Mouse (Mus musculus) adrenal gland, postnatal 14 days (tissue): Measurements from ENCODE around the gene Anks1b. TPM values are rescaled to one million over a fixed set of nuclear protein-coding genes. Genes with fewer than 3 reads are reported as not detected.
A peak's percentile ranks its signal among the peaks of the same experiment; 100 is the strongest.

ENCODE experiments used
- DNase-seq: peaks from one replicate; pipeline ENCODE4 v3.0.0; 2021; ENCODE audit warnings: mixed read lengths
- total RNA-seq: library from RNA; stranded (reverse); gene quantifications from 2 replicates; pipeline ENCODE4 v1.2.3, GENCODE M21; 2021

The Anks1b gene
- total RNA-seq, 1 experiment from 2014 or later: 1.4 TPM

GRCm38 (mm10) chr10:90169941-90170580 is 296.8 kb downstream of the Anks1b start:
- no peak for DNase-seq

GRCm38 (mm10) chr10:90190366-90190765 is 317.1 kb downstream of the Anks1b start:
- DNase-seq: no peak

- no peak for DNase-seq
Observed at GRCm38 (mm10) chr10:90196936-90197335, 323.6 kb downstream of the Anks1b start.

- DNase-seq: no peak
Observed at GRCm38 (mm10) chr10:90210044-90210443, 336.7 kb downstream of the Anks1b start.

- no peak for DNase-seq
Observed at GRCm38 (mm10) chr10:90220470-90220869, 347.2 kb downstream of the Anks1b start.

GRCm38 (mm10) chr10:90222793-90223495 is 349.6 kb downstream of the Anks1b start:
- no peak for DNase-seq

GRCm38 (mm10) chr10:90235273-90235672 is 362.0 kb downstream of the Anks1b start:
- DNase-seq: no peak

- DNase-seq: no peak
Observed at GRCm38 (mm10) chr10:90237290-90237689, 364.0 kb downstream of the Anks1b start.

GRCm38 (mm10) chr10:90258944-90259714 is 385.8 kb downstream of the Anks1b start:
- DNase-seq: no peak

GRCm38 (mm10) chr10:90271321-90271720 is 398.0 kb downstream of the Anks1b start:
- DNase-seq: no peak

GRCm38 (mm10) chr10:90273311-90273710 is 400.0 kb downstream of the Anks1b start:
- peak; percentile 3 for DNase-seq

- no peak for DNase-seq
Observed at GRCm38 (mm10) chr10:90286589-90286988, 413.3 kb downstream of the Anks1b start.

GRCm38 (mm10) chr10:90303249-90303648 is 429.9 kb downstream of the Anks1b start:
- DNase-seq: no peak

- DNase-seq: no peak
Observed at GRCm38 (mm10) chr10:90306156-90306555, 432.8 kb downstream of the Anks1b start.

GRCm38 (mm10) chr10:90307931-90308555 is 434.7 kb downstream of the Anks1b start:
- DNase-seq: no peak

- no peak for DNase-seq
Observed at GRCm38 (mm10) chr10:90329781-90330180, 456.5 kb downstream of the Anks1b start.

GRCm38 (mm10) chr10:90345394-90345793 is 472.1 kb downstream of the Anks1b start:
- DNase-seq: no peak

GRCm38 (mm10) chr10:90356258-90356657 is 482.9 kb downstream of the Anks1b start:
- no peak for DNase-seq

GRCm38 (mm10) chr10:90357169-90357907 is 484.0 kb downstream of the Anks1b start:
- DNase-seq: no peak

- DNase-seq: no peak
Observed at GRCm38 (mm10) chr10:90369015-90369414, 495.7 kb downstream of the Anks1b start.

- peak; percentile 66 for DNase-seq
Observed at GRCm38 (mm10) chr10:90370751-90371150, 497.4 kb downstream of the Anks1b start.

- DNase-seq: peak; percentile 65
Observed at GRCm38 (mm10) chr10:90373469-90373868, 500.2 kb downstream of the Anks1b start.
